Mouse (Mus musculus) heart, embryonic 11.5 days (tissue): ENCODE measurements around the gene Afap1l2. TPM values are rescaled to one million over a fixed set of nuclear protein-coding genes. Genes with fewer than 3 reads are reported as not detected.

Experiments used
- ATAC-seq: fragments of 200-750 bp; cut with Nextera tagmentation; replicated peaks from 2 replicates; pipeline ENCODE4 v1.8.0; 2017; ENCODE audit warnings: moderate library complexity; ENCODE audit not compliant: insufficient number of reproducible peaks, low FRiP score, low TSS enrichment
- H3K27ac ChIP-seq: fragments of 300-500 bp; sonication (generic); 2 replicates; pipeline ENCODE4 v1.5.1; 2014; ENCODE audit warnings: mild to moderate bottlenecking, low read depth, low read length
- H3K27me3 ChIP-seq: fragments of 300-500 bp; sonication (generic); 2 replicates; pipeline ENCODE4 v1.6.1; 2014; ENCODE audit warnings: mild to moderate bottlenecking, low read length, mixed read lengths; ENCODE audit not compliant: control insufficient read depth, insufficient read depth
- H3K36me3 ChIP-seq: fragments of 300-500 bp; sonication (generic); 2 replicates; pipeline ENCODE4 v1.6.1; 2014; ENCODE audit warnings: mild to moderate bottlenecking, low read length, moderate library complexity, mixed read lengths; ENCODE audit not compliant: control insufficient read depth, insufficient read depth
- H3K4me1 ChIP-seq: fragments of 300-500 bp; sonication (generic); 2 replicates; pipeline ENCODE4 v1.6.1; 2014; ENCODE audit warnings: low read length; ENCODE audit not compliant: control insufficient read depth, insufficient read depth
- H3K4me2 ChIP-seq: fragments of 300-500 bp; sonication (generic); 2 replicates; pipeline ENCODE4 v1.6.1; 2014; ENCODE audit warnings: mild to moderate bottlenecking, moderate library complexity
- H3K4me3 ChIP-seq: fragments of 300-500 bp; sonication (generic); 2 replicates; pipeline ENCODE4 v1.5.1; 2014; ENCODE audit warnings: low read depth, low read length
- H3K9ac ChIP-seq: fragments of 300-500 bp; sonication (generic); 2 replicates; pipeline ENCODE4 v1.6.1; 2014; ENCODE audit warnings: mild to moderate bottlenecking, low read depth, low read length, moderate library complexity
- H3K9me3 ChIP-seq: fragments of 300-500 bp; sonication (generic); replicated peaks from 2 replicates; pipeline ENCODE4 v1.6.1; 2016; ENCODE audit warnings: low read length; ENCODE audit not compliant: control insufficient read depth
- WGBS: fragments of 180-500 bp; shearing (Covaris S2); extraction: QIAGEN DNeasy Blood & Tissue Kit; methylation state at CpG from one replicate; pipeline ENCODE4 v1.1.7; 2014; ENCODE audit not compliant: insufficient replicate concordance; 5-methylcytosine and 5-hydroxymethylcytosine counted together
- polyA plus RNA-seq: library from polyadenylated mRNA; unstranded; fragments of >200 nt; fragmentation: Nextera tagmentation; extraction: Ambion mirVana; gene quantifications from 2 replicates; pipeline ENCODE4 v1.2.1, GENCODE M21; 2014

The Afap1l2 gene
- polyA plus RNA-seq, 1 experiment from 2014 or later = 1.3 TPM

GRCm38 (mm10) chr19:57001926-57002325 lies 6.1 kb downstream of the Afap1l2 start:
- Histone ChIP-seq H3K4me1 (peaks cover 9% of the 10 kb centered on the region), H3K27me3 (no peaks in the 10 kb centered on the region; the same call in 1 of the 2 replicates), H3K36me3 (no peaks in the 10 kb centered on the region), H3K27ac (no peak overlapping the region), H3K4me3 (no peak overlapping the region), H3K4me2 (no peak overlapping the region), H3K9me3 (no peaks in the 10 kb centered on the region), H3K9ac (no peak overlapping the region)
- ATAC-seq = no peak
- WGBS = 84% methylated on average over 4 of the region's 4 CpGs

GRCm38 (mm10) chr19:57000592-57000991 lies 7.4 kb downstream of the Afap1l2 start:
- peaks cover 11% of the 10 kb centered on the region for H3K4me1 ChIP-seq
- WGBS = 64% methylated on average over 5 of the region's 5 CpGs
- peak overlapping the region; percentile 3; the same call in 1 of the 2 replicates for H3K9ac ChIP-seq
- H3K27me3 ChIP-seq = no peaks in the 10 kb centered on the region
- no peak for ATAC-seq
- H3K4me3 ChIP-seq = no peak overlapping the region
- no peaks in the 10 kb centered on the region for H3K36me3 ChIP-seq
- no peak overlapping the region for H3K4me2 ChIP-seq
- H3K9me3 ChIP-seq = no peaks in the 10 kb centered on the region
- H3K27ac ChIP-seq = no peak overlapping the region

DNA sequence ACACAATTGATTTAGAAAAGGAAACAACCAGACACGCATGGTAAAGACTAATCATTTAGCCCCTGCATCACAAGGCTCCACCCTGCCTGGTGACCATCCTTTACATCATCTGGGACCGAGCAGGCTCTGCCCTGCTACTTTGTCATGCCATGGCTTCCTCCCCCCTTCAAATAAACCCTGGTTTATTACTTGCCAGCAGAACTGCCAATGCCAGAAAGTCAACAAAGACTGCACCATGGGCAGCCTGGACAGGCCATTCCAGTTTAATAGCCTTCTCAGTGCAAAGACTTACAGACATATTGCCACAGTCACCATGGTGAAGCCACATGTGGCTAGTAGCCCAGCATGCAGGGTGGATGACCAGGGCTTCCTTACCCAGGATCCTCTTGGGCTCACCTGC lies 8.2 kb downstream of the Afap1l2 start:
- H3K4me1 ChIP-seq = peaks cover 11% of the 10 kb centered on the region
- WGBS = 60% methylated on average over 2 of the region's 2 CpGs
- H3K27me3 ChIP-seq = no peaks in the 10 kb centered on the region
- H3K9ac ChIP-seq = no peak overlapping the region
- ATAC-seq = no peak
- H3K36me3 ChIP-seq = no peaks in the 10 kb centered on the region
- H3K4me2 ChIP-seq = no peak overlapping the region
- H3K4me3 ChIP-seq = no peak overlapping the region
- H3K27ac ChIP-seq = no peak overlapping the region
- no peaks in the 10 kb centered on the region for H3K9me3 ChIP-seq

- H3K4me1 ChIP-seq = peaks cover 11% of the 10 kb centered on the region
- H3K27ac ChIP-seq = no peak overlapping the region
- no peak overlapping the region for H3K4me2 ChIP-seq
- no peaks in the 10 kb centered on the region for H3K27me3 ChIP-seq
- no peaks in the 10 kb centered on the region for H3K9me3 ChIP-seq
- WGBS = 82% methylated on average over 2 of the region's 2 CpGs
- no peak for ATAC-seq
- no peak overlapping the region for H3K9ac ChIP-seq
- H3K4me3 ChIP-seq = no peak overlapping the region
- H3K36me3 ChIP-seq = no peaks in the 10 kb centered on the region
Observed at GRCm38 (mm10) chr19:56998910-56999309, 9.1 kb downstream of the Afap1l2 start.

DNA sequence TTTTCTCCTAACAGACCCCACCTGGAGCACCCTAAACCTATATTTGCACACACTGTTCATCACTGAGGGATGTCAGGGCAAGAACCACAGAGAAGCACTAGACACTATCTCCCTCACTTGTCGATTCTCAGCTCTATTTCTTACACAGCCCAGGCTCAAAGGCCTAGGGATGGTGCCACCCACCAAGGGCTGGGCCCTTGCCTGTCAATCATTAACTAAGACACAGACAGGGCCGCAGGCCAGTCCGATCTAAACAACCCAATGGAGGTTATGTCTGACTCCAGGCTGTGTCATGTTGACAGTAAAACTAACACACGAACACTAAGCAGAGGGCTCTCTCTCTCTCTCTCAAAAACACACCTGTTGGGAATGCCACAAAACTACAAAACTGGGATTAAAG lies 9.7 kb downstream of the Afap1l2 start:
- H3K9me3 ChIP-seq = no peaks in the 10 kb centered on the region
- H3K4me3 ChIP-seq = no peak overlapping the region
- no peak overlapping the region for H3K27ac ChIP-seq
- no peak overlapping the region for H3K4me2 ChIP-seq
- H3K27me3 ChIP-seq = no peaks in the 10 kb centered on the region
- no peak for ATAC-seq
- 74% methylated on average over 4 of the region's 4 CpGs for WGBS
- peaks cover 11% of the 10 kb centered on the region for H3K4me1 ChIP-seq
- H3K9ac ChIP-seq = no peak overlapping the region
- H3K36me3 ChIP-seq = no peaks in the 10 kb centered on the region

GRCm38 (mm10) chr19:56997164-56997599 lies 10.8 kb downstream of the Afap1l2 start:
- no peak for ATAC-seq
- H3K9me3 ChIP-seq = no peaks in the 10 kb centered on the region
- H3K27me3 ChIP-seq = no peaks in the 10 kb centered on the region
- peaks cover 11% of the 10 kb centered on the region for H3K4me1 ChIP-seq
- no peak overlapping the region for H3K9ac ChIP-seq
- peak overlapping the region; percentile 51; the same call in 1 of the 2 replicates for H3K27ac ChIP-seq
- H3K4me2 ChIP-seq = peak overlapping the region; percentile 52
- H3K36me3 ChIP-seq = no peaks in the 10 kb centered on the region
- peak overlapping the region; percentile 17 for H3K4me3 ChIP-seq
- 5% methylated on average over 10 of the region's 10 CpGs for WGBS

- H3K36me3 ChIP-seq = no peaks in the 10 kb centered on the region
- 76% methylated on average over 4 of the region's 4 CpGs for WGBS
- no peaks in the 10 kb centered on the region for H3K9me3 ChIP-seq
- no peak for ATAC-seq
- no peaks in the 10 kb centered on the region for H3K27me3 ChIP-seq
- no peak overlapping the region for H3K9ac ChIP-seq
- no peak overlapping the region for H3K4me3 ChIP-seq
- peaks cover 15% of the 10 kb centered on the region for H3K4me1 ChIP-seq
- H3K4me2 ChIP-seq = no peak overlapping the region
- no peak overlapping the region for H3K27ac ChIP-seq
Observed at GRCm38 (mm10) chr19:56995441-56995840, 12.6 kb downstream of the Afap1l2 start.

- no peak for ATAC-seq
- H3K27ac ChIP-seq = no peak overlapping the region
- 74% methylated on average over 4 of the region's 4 CpGs for WGBS
- H3K27me3 ChIP-seq = no peaks in the 10 kb centered on the region
- no peaks in the 10 kb centered on the region for H3K36me3 ChIP-seq
- H3K4me1 ChIP-seq = peaks cover 15% of the 10 kb centered on the region
- H3K4me3 ChIP-seq = no peak overlapping the region
- H3K9ac ChIP-seq = no peak overlapping the region
- no peaks in the 10 kb centered on the region for H3K9me3 ChIP-seq
- H3K4me2 ChIP-seq = no peak overlapping the region
Observed at GRCm38 (mm10) chr19:56994653-56995052, 13.4 kb downstream of the Afap1l2 start.

GRCm38 (mm10) chr19:56993763-56994162 lies 14.3 kb downstream of the Afap1l2 start:
- ATAC-seq = no peak
- Histone ChIP-seq H3K9ac (no peak overlapping the region), H3K27ac (no peak overlapping the region), H3K4me3 (no peak overlapping the region), H3K4me1 (peaks cover 17% of the 10 kb centered on the region), H3K27me3 (no peaks in the 10 kb centered on the region), H3K36me3 (no peaks in the 10 kb centered on the region), H3K4me2 (no peak overlapping the region), H3K9me3 (no peaks in the 10 kb centered on the region)
- 70% methylated on average over 4 of the region's 4 CpGs for WGBS
